Mouse (Mus musculus) embryonic facial prominence, embryonic 11.5 days (tissue): Measurements from ENCODE around the gene Mindy4. TPM values are rescaled to one million over a fixed set of nuclear protein-coding genes. Genes with fewer than 3 reads are reported as not detected.

ENCODE experiments used
- ATAC-seq: fragments of 200-750 bp; cut with Nextera tagmentation; replicated peaks from 2 replicates; pipeline ENCODE4 v1.8.0; 2017; ENCODE audit warnings: low read depth; ENCODE audit not compliant: insufficient number of reproducible peaks, low FRiP score, low TSS enrichment
- DNase-seq: peaks from one replicate; pipeline ENCODE4 v3.0.0-alpha.2; 2015; ENCODE audit warnings: low spot score
- H3K27ac ChIP-seq: fragments of 300-500 bp; sonication (generic); replicated peaks from 2 replicates; pipeline ENCODE4 v1.5.1; 2014; ENCODE audit warnings: mild to moderate bottlenecking, low read depth, low read length, control low read depth
- H3K27me3 ChIP-seq: fragments of 300-500 bp; sonication (generic); 2 replicates; pipeline ENCODE4 v1.6.1; 2014; ENCODE audit warnings: mild to moderate bottlenecking, low read length, moderate library complexity, mixed read lengths; ENCODE audit not compliant: control insufficient read depth, insufficient read depth
- H3K36me3 ChIP-seq: fragments of 300-500 bp; sonication (generic); replicated peaks from 2 replicates; pipeline ENCODE4 v1.6.1; 2014; ENCODE audit warnings: low read depth, mild to moderate bottlenecking, low read length, moderate library complexity, mixed read lengths; ENCODE audit not compliant: control insufficient read depth, insufficient read depth
- H3K4me1 ChIP-seq: fragments of 300-500 bp; sonication (generic); 2 replicates; pipeline ENCODE4 v1.6.1; 2014; ENCODE audit warnings: low read length, mixed read lengths; ENCODE audit not compliant: control insufficient read depth, insufficient read depth
- H3K4me2 ChIP-seq: fragments of 300-500 bp; sonication (generic); 2 replicates; pipeline ENCODE4 v1.6.1; 2014; ENCODE audit warnings: low read depth, mild to moderate bottlenecking, control low read depth, low read length, moderate library complexity
- H3K4me3 ChIP-seq: fragments of 300-500 bp; sonication (generic); 2 replicates; pipeline ENCODE4 v1.5.1; 2014; ENCODE audit warnings: low read depth, low read length, control low read depth
- H3K9ac ChIP-seq: fragments of 300-500 bp; sonication (generic); replicated peaks from 2 replicates; pipeline ENCODE4 v1.6.1; 2014; ENCODE audit warnings: mild to moderate bottlenecking, control low read depth, low read length
- H3K9me3 ChIP-seq: fragments of 300-500 bp; sonication (generic); replicated peaks from 2 replicates; pipeline ENCODE4 v1.6.1; 2016; ENCODE audit warnings: mild to moderate bottlenecking, low read length, inconsistent platforms, mixed read lengths; ENCODE audit not compliant: control insufficient read depth
- WGBS: fragments of 180-500 bp; shearing (Covaris S2); extraction: QIAGEN DNeasy Blood & Tissue Kit; methylation state at CpG from one replicate; pipeline ENCODE4 v1.1.7; 2014; 5-methylcytosine and 5-hydroxymethylcytosine counted together
- polyA plus RNA-seq: library from polyadenylated mRNA; unstranded; fragments of >200 nt; fragmentation: Nextera tagmentation; extraction: Ambion mirVana; gene quantifications from 2 replicates; pipeline ENCODE4 v1.2.1, GENCODE M21; 2014

Mindy4 gene
- polyA plus RNA-seq, 1 experiment from 2014 or later = 26.0 TPM

DNA sequence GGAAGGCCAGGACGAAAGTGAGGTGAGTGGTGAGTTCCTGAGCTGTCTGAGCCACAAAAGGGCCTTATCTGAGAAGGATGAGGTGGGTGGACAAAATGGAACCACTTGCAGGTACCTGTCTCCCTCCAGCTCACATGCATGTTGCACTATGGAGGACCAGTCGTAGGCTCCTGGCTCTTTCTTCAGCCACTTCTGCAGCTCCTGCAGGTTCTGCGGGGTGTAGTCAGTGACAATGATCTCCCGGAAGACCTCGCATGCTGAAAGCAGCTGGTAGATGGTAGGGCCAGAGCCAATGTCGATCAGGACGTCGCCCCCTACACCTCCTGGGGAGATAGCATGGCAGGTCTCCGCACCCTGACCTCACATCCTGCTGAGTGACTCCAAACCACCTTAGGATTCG lies 30.0 kb upstream of the Mindy4 start:
- no peaks in the 10 kb centered on the region for H3K27me3 ChIP-seq

DNA sequence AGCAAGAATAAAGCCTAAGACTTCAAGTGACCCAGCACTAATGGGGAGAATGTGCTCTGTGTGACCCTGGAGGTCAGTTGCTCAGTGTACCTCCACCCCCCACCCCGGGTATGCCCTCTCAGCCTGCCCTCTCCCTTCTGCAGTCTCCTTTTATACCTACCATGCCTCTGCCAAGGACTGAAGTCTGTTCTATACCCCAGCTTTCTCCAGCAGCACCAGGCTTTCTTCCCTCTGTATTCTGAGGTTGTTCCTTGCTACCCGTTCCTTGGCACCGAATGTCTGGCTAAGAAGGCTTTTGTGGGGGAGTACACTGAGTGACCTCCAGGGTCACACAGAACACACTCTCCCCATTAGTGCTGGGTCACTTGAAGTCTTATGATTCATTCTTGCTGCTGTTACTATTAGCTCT lies 29.2 kb upstream of the Mindy4 start:
- no peaks in the 10 kb centered on the region for H3K9me3 ChIP-seq
- no peak overlapping the region for H3K27ac ChIP-seq
- no peaks in the 10 kb centered on the region for H3K4me1 ChIP-seq
- ATAC-seq (no peak), DNase-seq (no peak)
- H3K27me3 ChIP-seq = no peaks in the 10 kb centered on the region
- no peak overlapping the region for H3K9ac ChIP-seq
- no peaks in the 10 kb centered on the region for H3K36me3 ChIP-seq
- 26% methylated on average over 3 of the region's 3 CpGs for WGBS
- no peak overlapping the region for H3K4me2 ChIP-seq
- H3K4me3 ChIP-seq = no peak overlapping the region

More for the DNA sequence above, 30.0 kb upstream of the Mindy4 start:
- ATAC-seq (no peak), DNase-seq (no peak)
- H3K4me1 ChIP-seq = no peaks in the 10 kb centered on the region
- H3K9ac ChIP-seq = no peak overlapping the region
- no peak overlapping the region for H3K4me2 ChIP-seq
- 55% methylated on average over 10 of the region's 10 CpGs for WGBS
- no peaks in the 10 kb centered on the region for H3K9me3 ChIP-seq
- H3K36me3 ChIP-seq = no peaks in the 10 kb centered on the region
- no peak overlapping the region for H3K27ac ChIP-seq
- no peak overlapping the region for H3K4me3 ChIP-seq

DNA sequence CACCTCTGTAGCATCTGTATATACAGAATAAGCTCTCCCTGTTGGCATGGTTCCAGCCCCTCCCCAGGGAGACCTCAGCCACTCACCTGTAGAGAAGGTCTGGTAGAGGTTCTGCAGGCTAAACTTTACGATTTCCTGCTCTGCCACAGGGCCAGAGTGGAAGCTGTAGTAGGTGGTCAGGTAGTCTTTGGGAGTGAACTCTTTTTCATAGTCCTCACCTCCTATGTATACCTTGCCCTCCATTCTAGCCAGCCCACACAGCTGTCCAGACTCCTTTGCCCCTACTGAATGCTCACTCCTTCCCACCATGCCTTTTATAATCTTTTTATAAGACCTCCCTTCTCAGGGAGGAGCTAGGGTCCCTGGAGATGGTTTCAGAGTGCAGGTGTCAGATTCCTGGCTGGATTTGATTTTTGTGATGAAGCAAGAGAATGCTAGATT lies 28.4 kb upstream of the Mindy4 start, which contains the start of gene Inmt:
TSS of gene Inmt (minus strand) at position 303 of the 441 bp plus-strand sequence.
- no peak within 1 kb of the TSS for H3K4me2 ChIP-seq
- no peak within 1 kb of the TSS for H3K4me3 ChIP-seq
- no peaks in the 10 kb centered on the region for H3K27me3 ChIP-seq
- no peaks in the 10 kb centered on the region for H3K4me1 ChIP-seq
- DNase-seq (no peak), ATAC-seq (no peak)
- 83% methylated on average over 1 of the region's 1 CpGs for WGBS
- no peak within 1 kb of the TSS for H3K9ac ChIP-seq
- no peaks in the 10 kb centered on the region for H3K36me3 ChIP-seq
- H3K27ac ChIP-seq = no peak within 1 kb of the TSS
- no peaks in the 10 kb centered on the region for H3K9me3 ChIP-seq

DNA sequence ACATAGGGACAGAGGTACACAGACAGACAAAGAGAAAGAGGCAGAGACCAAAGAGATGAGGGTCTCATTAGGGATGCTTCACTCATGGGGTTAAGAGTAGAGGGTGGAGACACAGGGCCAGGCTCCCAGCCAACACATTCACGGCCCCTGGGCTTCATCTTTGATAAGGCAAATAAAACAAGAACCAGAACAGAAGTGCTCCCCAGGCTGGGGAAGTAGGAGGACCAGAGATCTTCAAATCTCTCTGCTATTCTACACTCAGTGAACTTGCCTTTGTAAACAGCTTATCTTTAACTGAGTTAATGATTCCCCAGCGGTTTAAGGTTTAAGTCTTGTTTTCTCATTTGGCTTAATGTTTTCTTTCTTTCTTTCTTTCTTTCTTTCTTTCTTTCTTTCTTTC lies 27.7 kb upstream of the Mindy4 start:
- DNase-seq = no peak
- Histone ChIP-seq H3K27me3 (no peaks in the 10 kb centered on the region), H3K4me2 (no peak overlapping the region), H3K9me3 (no peaks in the 10 kb centered on the region), H3K9ac (no peak overlapping the region), H3K4me3 (no peak overlapping the region), H3K27ac (no peak overlapping the region), H3K36me3 (no peaks in the 10 kb centered on the region), H3K4me1 (no peaks in the 10 kb centered on the region)
- ATAC-seq = no peak
- WGBS = 41% methylated on average over 2 of the region's 2 CpGs

DNA sequence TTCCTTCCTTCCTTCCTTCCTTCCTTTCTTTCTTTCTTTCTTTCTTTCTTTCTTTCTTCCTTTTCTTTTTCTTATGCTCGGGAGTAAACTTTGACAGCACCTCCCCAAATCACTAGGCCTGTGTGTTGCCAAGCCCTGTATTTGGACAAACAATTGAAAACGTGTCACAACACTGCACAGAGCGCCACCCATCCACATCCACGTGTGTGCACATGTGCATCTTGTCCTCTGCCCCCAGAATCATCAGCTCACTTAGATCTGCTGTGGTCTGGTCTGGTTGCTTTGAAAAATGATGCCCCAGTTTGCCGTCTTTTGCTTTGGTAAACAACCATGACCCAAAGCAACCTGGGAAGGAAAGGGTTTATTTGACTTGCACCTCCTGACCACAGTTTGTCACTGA lies 27.3 kb upstream of the Mindy4 start:
- DNase-seq = no peak
- WGBS = 51% methylated on average over 5 of the region's 5 CpGs

DNA sequence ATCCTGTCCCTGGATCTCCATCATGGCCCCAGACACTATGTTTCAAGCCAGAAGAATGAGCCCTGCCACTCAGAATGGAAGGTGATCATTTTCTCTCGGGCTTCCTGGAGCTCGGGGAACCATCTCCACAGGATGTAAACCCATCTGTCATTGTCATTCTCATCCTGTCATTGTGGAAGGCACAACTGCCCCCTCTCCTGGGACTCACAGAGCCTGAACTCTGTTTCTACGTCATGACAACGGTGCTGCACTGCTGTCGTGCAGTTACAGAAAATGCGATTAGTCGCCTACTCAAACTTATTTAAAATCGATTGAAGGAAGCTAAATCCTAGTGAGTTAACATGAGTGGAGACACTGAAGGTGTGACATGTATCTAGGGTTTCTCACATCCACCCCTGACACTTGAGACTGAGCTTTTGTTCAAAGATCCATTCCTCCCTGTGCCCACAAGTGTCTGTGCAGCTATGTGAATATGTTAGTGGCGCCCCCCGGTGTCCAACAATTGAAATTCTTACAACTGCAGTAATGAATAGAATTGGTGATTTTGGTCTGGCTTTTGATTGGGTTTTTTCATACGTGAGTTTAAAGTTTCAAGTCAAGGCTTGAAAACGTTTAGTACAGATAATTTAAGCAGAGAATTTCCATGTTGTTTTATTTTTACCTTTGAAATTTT lies 26.0 kb upstream of the Mindy4 start:
- Histone ChIP-seq H3K9ac (no peak overlapping the region), H3K9me3 (no peaks in the 10 kb centered on the region), H3K27me3 (no peaks in the 10 kb centered on the region), H3K4me1 (no peaks in the 10 kb centered on the region), H3K4me3 (no peak overlapping the region), H3K4me2 (no peak overlapping the region), H3K36me3 (no peaks in the 10 kb centered on the region), H3K27ac (no peak overlapping the region)
- ATAC-seq = no peak
- DNase-seq = peak; percentile 32
- 53% methylated on average over 12 of the region's 12 CpGs for WGBS

More for the DNA sequence above, 27.3 kb upstream of the Mindy4 start:
- Histone ChIP-seq H3K27ac (no peak overlapping the region), H3K27me3 (no peaks in the 10 kb centered on the region), H3K4me3 (no peak overlapping the region), H3K4me1 (no peaks in the 10 kb centered on the region), H3K9me3 (no peaks in the 10 kb centered on the region), H3K9ac (no peak overlapping the region), H3K36me3 (no peaks in the 10 kb centered on the region), H3K4me2 (no peak overlapping the region)
- no peak for ATAC-seq

DNA sequence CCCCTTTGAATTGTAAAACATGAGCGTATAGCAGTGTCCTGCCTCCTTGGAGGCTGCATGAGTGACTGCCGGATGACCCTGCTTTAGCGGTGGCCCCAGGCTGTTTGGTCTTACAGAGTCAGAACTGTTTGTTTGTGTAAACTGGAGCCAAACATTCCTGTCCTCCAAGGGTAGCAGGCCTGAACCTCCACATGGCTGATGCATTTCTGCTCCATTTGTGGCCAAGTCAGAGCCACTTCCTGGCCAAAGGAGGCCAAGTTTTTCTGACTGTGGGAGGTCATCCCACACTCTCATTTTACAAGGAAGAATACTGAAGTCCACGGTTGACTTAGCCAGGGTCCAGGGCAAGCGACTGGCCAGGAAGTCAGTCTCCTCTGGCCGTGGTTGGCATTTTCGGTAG lies 23.6 kb upstream of the Mindy4 start:
- Histone ChIP-seq H3K27me3 (no peaks in the 10 kb centered on the region), H3K4me2 (no peak overlapping the region), H3K4me3 (no peak overlapping the region), H3K36me3 (no peaks in the 10 kb centered on the region), H3K9ac (no peak overlapping the region), H3K4me1 (no peaks in the 10 kb centered on the region), H3K27ac (no peak overlapping the region), H3K9me3 (no peaks in the 10 kb centered on the region)
- ATAC-seq (no peak), DNase-seq (no peak)
- 72% methylated on average over 7 of the region's 7 CpGs for WGBS

DNA sequence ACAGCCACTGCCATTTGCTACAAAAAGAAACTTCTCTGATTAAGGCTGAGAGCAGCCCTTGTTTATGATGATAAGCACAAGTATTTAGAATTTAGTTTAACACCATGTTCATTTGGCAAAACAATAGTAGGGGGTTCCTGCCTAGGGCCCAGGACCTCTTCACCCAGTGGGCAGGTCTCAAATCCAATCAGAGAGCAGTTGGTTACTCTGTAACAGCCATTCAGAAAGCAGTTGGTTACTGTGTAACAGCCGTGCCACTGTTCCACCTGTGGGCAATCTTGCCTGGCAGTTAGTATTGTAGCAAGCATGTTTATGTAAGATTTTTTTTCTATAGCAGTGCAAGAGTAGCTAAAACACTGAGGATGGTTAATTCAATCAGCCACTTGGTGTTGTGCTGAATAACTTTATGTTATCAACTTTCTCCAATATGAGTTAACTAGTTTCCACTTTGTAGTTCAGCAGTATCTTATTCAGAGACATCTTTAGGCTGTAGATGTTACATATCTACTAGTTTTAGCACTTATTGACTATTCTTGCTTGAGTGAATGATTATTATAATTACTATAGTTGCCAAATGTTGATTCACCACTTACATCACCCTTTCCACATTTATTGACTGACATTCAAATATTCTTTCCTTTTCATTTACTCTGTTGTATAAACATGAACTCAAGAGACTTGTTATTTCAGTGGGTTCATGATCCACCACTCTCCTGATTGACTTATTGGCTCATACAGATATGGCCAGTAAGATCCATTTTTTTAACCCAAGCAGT lies 20.3 kb upstream of the Mindy4 start:
- Histone ChIP-seq H3K27me3 (no peaks in the 10 kb centered on the region), H3K36me3 (no peaks in the 10 kb centered on the region), H3K9ac (no peak overlapping the region), H3K4me1 (no peaks in the 10 kb centered on the region), H3K9me3 (no peaks in the 10 kb centered on the region), H3K4me2 (no peak overlapping the region), H3K27ac (no peak overlapping the region), H3K4me3 (no peak overlapping the region)
- WGBS = 78% methylated on average over 1 of the region's 1 CpGs
- no peak for DNase-seq
- ATAC-seq = no peak
